In the genomic region with DNA sequence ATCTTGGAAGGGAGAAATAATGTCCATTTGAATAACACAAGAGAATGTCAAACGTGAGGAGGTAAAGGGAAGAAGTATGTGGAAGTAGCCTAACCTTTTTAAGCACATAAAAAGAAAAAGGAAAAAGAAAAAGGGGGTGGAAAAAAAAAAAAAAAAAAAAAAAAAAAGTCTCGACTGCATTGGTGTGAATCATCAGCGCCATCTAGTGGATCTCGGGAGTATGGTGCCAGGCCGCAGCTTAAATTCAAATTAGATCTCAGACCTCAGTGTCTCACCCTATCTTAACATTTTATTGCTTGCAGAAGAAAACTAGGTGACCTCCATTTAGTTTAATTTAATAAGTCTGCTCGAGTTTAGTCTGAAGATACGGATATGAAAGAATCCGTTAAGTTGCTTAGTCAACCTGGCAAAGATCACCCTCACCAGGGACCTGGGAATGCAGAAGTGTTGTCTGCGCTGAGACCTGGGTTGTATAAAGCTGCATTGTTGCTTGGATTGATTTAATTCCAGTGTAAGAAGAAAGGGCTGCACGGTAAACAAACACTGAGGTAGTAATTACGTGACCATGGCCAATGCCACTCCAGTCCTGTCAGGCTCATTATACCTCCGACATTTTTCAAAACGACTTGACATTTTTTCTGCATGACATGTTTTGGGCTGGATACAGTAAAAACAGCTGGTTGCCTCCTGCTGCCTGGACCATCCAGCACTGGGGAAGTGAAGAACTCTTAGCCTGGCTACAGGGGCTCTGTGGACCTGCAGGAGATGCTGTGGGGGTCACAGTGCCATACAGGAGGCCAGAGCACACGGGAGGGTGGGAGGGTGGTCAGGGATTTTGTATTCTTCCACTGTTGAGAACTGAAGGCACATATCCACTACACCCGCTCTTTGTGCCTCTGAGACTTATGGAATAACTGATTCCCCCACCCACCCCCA, we compare ENCODE assay signal across 8 mouse cellular contexts.
DNase-seq lines count a peak whose midpoint lies in the region; TF ChIP-seq lines count a peak whose summit lies in the region.

No protein-coding gene starts in this region.

- intact Hi-C loops in gastrocnemius, adult 2 months (cut with DNase I) = loop anchor here (5.0 to 10.0 kb wide), 3 partner anchors 321 to 1636 kb away; no protein-coding TSS in a partner anchor

- H3K4me3 ChIP-seq in E14TG2a.4 (replicated peaks; ENCODE audit: low read length) = no peak overlapping the region
- peak overlapping the region; percentile 21; the same call in 1 of the 2 replicates for H3K4me3 ChIP-seq in gastrocnemius, adult 2 months

- H3K36me3 ChIP-seq in E14TG2a.4 (ENCODE audit: insufficient read depth, low read length) = no peaks in the 10 kb centered on the region

- no peaks in the 10 kb centered on the region for H3K9me3 ChIP-seq in E14TG2a.4 (ENCODE audit: low read length)

- H3K4me1 ChIP-seq in E14TG2a.4 (replicated peaks; ENCODE audit: low read depth, low read length) = no peaks in the 10 kb centered on the region

- peak; percentile 94 for TF ChIP-seq CTCF in E14TG2a.4 (conservative IDR thresholded peaks at IDR 0.05; ENCODE audit: low read length)
- peak; percentile 76 for TF ChIP-seq CTCF in gastrocnemius, adult 2 months (IDR thresholded peaks at IDR 0.05)

- no peak overlapping the region for H3K27ac ChIP-seq in gastrocnemius, adult 2 months

- peak; percentile 76 for DNase-seq in NIH3T3 (ENCODE audit: low read depth)
- peak; percentile 62 to 73 for DNase-seq in cerebellum, postnatal 36 days
- DNase-seq in gastrocnemius, adult 2 months = peak; percentile 44
- peak; percentile 52 to 70 for DNase-seq in kidney, postnatal 36 days
- peak; percentile 73 for DNase-seq in lung, postnatal 10 days
- peak; percentile 73 to 80 for DNase-seq in right cerebral cortex, postnatal 10 days (ENCODE audit: low spot score in 2 of 2)
- DNase-seq in natural killer cell, adult 2 months (ENCODE audit: low spot score in 2 of 2) = no peak

- H3K27me3 ChIP-seq in E14TG2a.4 (ENCODE audit: insufficient read depth, low read length) = no peaks in the 10 kb centered on the region

Comparison
In these comparisons a context has a peak if more than half of its experiments do, and no peak if none do; other contexts are left out.
1. DNase-seq: peak in NIH3T3 (single experiment), cerebellum, postnatal 36 days (2 of 2), gastrocnemius, adult 2 months (single experiment), kidney, postnatal 36 days (2 of 2), lung, postnatal 10 days (single experiment) and right cerebral cortex, postnatal 10 days (2 of 2); none in natural killer cell, adult 2 months (0 of 2).